Mouse (Mus musculus) spleen, adult 2 months (tissue): ENCODE measurements around the gene Cldn7.

Experiments used
- CTCF ChIP-seq: fragments of 200-500 bp; IDR thresholded peaks from 2 replicates; pipeline ENCODE4 v1.5.1; 2011; ENCODE audit warnings: mild to moderate bottlenecking, inconsistent platforms; ENCODE audit not compliant: insufficient read depth, insufficient read length, insufficient replicate concordance; ENCODE audit errors: extremely low read depth
- POLR2A ChIP-seq: fragments of 200-500 bp; IDR thresholded peaks from 2 replicates; pipeline ENCODE4 v1.6.1; 2011; ENCODE audit warnings: low read depth, low read length, inconsistent platforms

DNA sequence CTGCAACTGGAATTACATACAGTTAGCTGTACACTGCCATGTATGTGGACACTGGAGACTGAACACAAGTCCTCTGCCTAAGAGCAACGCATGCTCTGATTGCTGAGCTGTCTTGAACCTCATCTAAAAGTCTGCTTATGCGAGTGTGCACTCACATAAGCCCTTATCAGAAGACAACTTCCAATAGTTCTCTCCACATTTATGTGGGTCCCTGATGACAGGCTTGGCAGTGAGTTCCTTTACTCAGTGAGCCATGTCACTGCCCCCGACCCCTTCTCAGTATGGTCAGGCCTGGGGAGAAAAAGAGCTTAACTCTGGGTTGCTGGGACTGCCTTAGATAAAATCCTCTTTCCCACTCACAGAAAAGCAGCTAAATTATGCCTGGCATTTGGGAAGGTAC lies 52.1 kb downstream of the Cldn7 start, which contains the start of gene Dlg4:
- no peak for TF ChIP-seq POLR2A
- no peak for TF ChIP-seq CTCF
